Mouse (Mus musculus): Measurements from ENCODE around the gene Tcea3. TPM values are rescaled to one million over a fixed set of nuclear protein-coding genes. Genes with fewer than 3 reads are reported as not detected.

The Tcea3 gene
- total RNA-seq, 2 experiments from 2014 or later, result 379 to 395 TPM

DNA sequence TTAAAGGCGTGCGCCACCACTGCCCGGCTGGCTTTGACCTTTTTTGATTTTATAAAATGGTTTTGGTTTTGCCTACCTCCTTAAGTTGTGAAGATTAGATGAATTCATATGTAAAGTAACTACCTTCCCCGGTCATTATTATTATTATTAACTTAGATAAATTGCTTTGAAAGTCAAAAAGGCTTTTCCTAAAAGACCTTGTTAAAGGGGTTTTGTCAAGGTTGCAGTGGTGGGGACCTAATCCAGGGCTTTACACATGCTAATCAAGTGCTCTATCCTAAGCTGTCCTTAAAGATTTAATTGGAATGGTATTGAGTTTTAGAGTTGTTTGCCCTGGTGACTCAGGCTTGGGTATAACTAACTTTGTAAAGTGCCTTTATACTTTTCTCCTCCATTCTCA is 70.1 kb downstream of the Tcea3 start:
- no peak for DNase-seq (ENCODE audit: low spot score)

DNA sequence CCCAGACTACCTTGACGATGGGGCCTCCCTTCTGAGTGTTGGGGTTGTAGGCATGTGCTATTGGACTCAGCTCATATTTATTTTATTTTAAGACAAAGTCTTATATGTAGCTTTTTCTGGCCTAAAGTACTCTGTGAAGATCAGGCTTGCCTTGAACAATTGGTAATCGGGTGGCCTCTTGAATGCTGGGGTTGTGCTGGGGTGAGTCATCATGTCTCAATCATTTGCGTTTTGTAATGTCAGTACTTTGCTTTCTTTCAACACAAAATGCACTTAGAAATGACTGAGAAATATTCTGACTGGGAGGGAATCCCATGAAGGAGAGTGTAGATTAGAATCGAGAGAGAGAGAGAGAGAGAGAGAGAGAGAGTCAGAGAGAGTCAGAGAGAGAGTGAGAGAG is 72.5 kb downstream of the Tcea3 start:
- DNase-seq (ENCODE audit: low spot score), result no peak

DNA sequence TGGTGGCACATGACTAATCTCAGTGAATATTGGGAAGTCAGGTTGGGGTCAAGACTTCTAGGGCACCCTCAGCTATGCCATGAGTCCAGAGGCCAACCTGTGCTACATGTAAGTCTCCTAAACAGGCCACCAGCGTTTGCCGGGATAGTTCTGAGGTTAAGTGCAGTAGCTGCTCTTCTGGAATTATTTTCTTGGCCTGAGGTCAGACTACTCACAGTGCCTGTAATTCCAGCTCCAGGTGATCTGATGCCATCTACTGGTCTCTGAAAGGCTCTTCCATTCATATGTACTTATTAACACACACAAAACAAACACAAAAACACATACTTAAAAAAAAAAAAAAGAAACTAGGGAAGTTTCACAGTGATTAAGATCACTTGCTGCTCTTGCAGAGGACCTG is 76.7 kb downstream of the Tcea3 start:
- peak; percentile 49 for DNase-seq (ENCODE audit: low spot score)

Other genes starting within 250 kb of the Tcea3 start
- gene Eloa, start 226.0 kb upstream of the Tcea3 start, total RNA-seq (2021), result 10 to 100 TPM; 62.0 to 62.3 TPM
- gene Rpl11, start 194.3 kb upstream of the Tcea3 start, total RNA-seq (2021), result 100 to 1,000 TPM; 249 to 252 TPM
- gene Id3, start 104.2 kb upstream of the Tcea3 start, total RNA-seq (2021), result 10 to 100 TPM; 13.7 to 24.1 TPM
- under 1 TPM; 0.73 to 0.76 TPM for gene E2f2, start 75.3 kb upstream of the Tcea3 start, total RNA-seq (2021)
- gene Asap3, start 41.4 kb upstream of the Tcea3 start, total RNA-seq (2021), result 1 to 10 TPM; 1.4 to 1.5 TPM
- 10 to 100 TPM; 29.7 to 33.3 TPM for gene Zfp46, start 37.0 kb downstream of the Tcea3 start, total RNA-seq (2021)
- gene Hnrnpr, start 63.2 kb downstream of the Tcea3 start, total RNA-seq (2021), result 10 to 100 TPM; 21.4 to 27.4 TPM
- gene Htr1d, start 175.8 kb downstream of the Tcea3 start, total RNA-seq (2021), result not detected
- gene 6030445D17Rik, start 214.5 kb downstream of the Tcea3 start, total RNA-seq (2021), result under 1 TPM in 1 of 2 experiments, not detected in 1; 0.12 TPM
- 10 to 100 TPM; 10.1 to 18.3 TPM for gene Luzp1, start 222.0 kb downstream of the Tcea3 start, total RNA-seq (2021)

All from gastrocnemius, adult 18-20 months (tissue).